Mouse (Mus musculus) cerebellum, adult 2 months (tissue): ENCODE data around the gene Ndufa8.

Experiments used
- CTCF ChIP-seq: fragments of 200-500 bp; IDR thresholded peaks from 2 replicates; pipeline ENCODE4 v1.5.1; 2011; ENCODE audit warnings: low read depth, mild to moderate bottlenecking, control low read depth, low read length, moderate library complexity, borderline replicate concordance; ENCODE audit not compliant: insufficient read depth
- POLR2A ChIP-seq: fragments of 200-500 bp; IDR thresholded peaks from 2 replicates; pipeline ENCODE4 v1.6.1; 2011; ENCODE audit warnings: low read length, control low read depth, borderline replicate concordance; ENCODE audit not compliant: insufficient read depth

GRCm38 (mm10) chr2:36048164-36048563, 1.0 kb downstream of the Ndufa8 start:
- TF ChIP-seq CTCF (no peak), POLR2A (no peak)
